Mouse (Mus musculus): ENCODE measurements around the gene Tle3. TPM values are rescaled to one million over a fixed set of nuclear protein-coding genes. Genes with fewer than 3 reads are reported as not detected.
A peak's percentile ranks its signal among the peaks of the same experiment; 100 is the strongest.

The Tle3 gene
- polyA plus RNA-seq, 1 experiment = 41.6 TPM

GRCm38 (mm10) chr9:61426493-61426892, 54.3 kb downstream of the Tle3 start:
- TF ChIP-seq CTCF (IDR thresholded peaks at IDR 0.05; ENCODE audit: low read depth, low read length) = no peak
- no peak overlapping the region for H3K27ac ChIP-seq (ENCODE audit: insufficient read depth, low read depth, low read length)
- H3K4me3 ChIP-seq (ENCODE audit: insufficient read depth, low read length) = no peak overlapping the region

DNA sequence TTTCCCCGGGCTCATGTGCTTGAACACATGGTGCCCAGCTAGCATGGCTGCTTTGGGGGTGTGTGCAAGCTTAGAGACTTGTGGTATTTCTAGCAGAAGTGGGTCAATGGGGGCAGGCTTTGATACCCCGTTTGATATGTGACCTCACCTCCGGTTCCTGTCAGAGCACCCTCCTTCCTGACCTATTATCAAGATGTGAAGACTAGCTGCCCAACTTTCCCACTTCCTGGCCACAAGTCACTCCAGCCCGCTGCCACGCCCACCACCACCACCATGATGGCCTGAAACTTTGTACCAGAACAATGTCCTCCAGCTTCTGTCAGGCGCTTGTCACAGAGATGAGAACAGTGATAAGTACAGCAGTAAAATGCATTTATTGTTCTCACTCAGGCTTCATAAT, 54.9 kb downstream of the Tle3 start:
- TF ChIP-seq POLR2A (IDR thresholded peaks at IDR 0.05; ENCODE audit: borderline replicate concordance, low read depth, low read length) (no peak), CTCF (IDR thresholded peaks at IDR 0.05; ENCODE audit: low read depth, low read length) (no peak)
- no peak overlapping the region for H3K27ac ChIP-seq (ENCODE audit: insufficient read depth, low read depth, low read length)
- no peak overlapping the region for H3K4me3 ChIP-seq (ENCODE audit: insufficient read depth, low read length)
- peaks cover 25% of the 10 kb centered on the region for H3K4me1 ChIP-seq (ENCODE audit: control insufficient read depth, insufficient read depth, low read length)

More at GRCm38 (mm10) chr9:61426493-61426892, 54.3 kb downstream of the Tle3 start:
- peaks cover 21% of the 10 kb centered on the region for H3K4me1 ChIP-seq (ENCODE audit: control insufficient read depth, insufficient read depth, low read length)

GRCm38 (mm10) chr9:61427901-61428300, 55.7 kb downstream of the Tle3 start:
- Histone ChIP-seq H3K4me1 (ENCODE audit: control insufficient read depth, insufficient read depth, low read length) (peaks cover 34% of the 10 kb centered on the region), H3K27ac (ENCODE audit: insufficient read depth, low read depth, low read length) (no peak overlapping the region), H3K4me3 (ENCODE audit: insufficient read depth, low read length) (no peak overlapping the region)
- TF ChIP-seq POLR2A (IDR thresholded peaks at IDR 0.05; ENCODE audit: borderline replicate concordance, low read depth, low read length) = no peak

- Histone ChIP-seq H3K4me1 (ENCODE audit: control insufficient read depth, insufficient read depth, low read length) (peaks cover 59% of the 10 kb centered on the region), H3K27ac (ENCODE audit: insufficient read depth, low read depth, low read length) (no peak overlapping the region), H3K4me3 (ENCODE audit: insufficient read depth, low read length) (no peak overlapping the region)
- TF ChIP-seq CTCF (IDR thresholded peaks at IDR 0.05; ENCODE audit: low read depth, low read length) (no peak), POLR2A (IDR thresholded peaks at IDR 0.05; ENCODE audit: borderline replicate concordance, low read depth, low read length) (no peak)
Measured at GRCm38 (mm10) chr9:61431830-61432229, 59.7 kb downstream of the Tle3 start.

GRCm38 (mm10) chr9:61433206-61433605, 61.0 kb downstream of the Tle3 start:
- Histone ChIP-seq H3K27ac (ENCODE audit: insufficient read depth, low read depth, low read length) (no peak overlapping the region), H3K4me3 (ENCODE audit: insufficient read depth, low read length) (no peak overlapping the region), H3K4me1 (ENCODE audit: control insufficient read depth, insufficient read depth, low read length) (peaks cover 59% of the 10 kb centered on the region)
- TF ChIP-seq POLR2A (IDR thresholded peaks at IDR 0.05; ENCODE audit: borderline replicate concordance, low read depth, low read length) = no peak

- TF ChIP-seq CTCF (IDR thresholded peaks at IDR 0.05; ENCODE audit: low read depth, low read length) (no peak), POLR2A (IDR thresholded peaks at IDR 0.05; ENCODE audit: borderline replicate concordance, low read depth, low read length) (no peak)
- H3K4me1 ChIP-seq (ENCODE audit: control insufficient read depth, insufficient read depth, low read length) = peaks cover 59% of the 10 kb centered on the region
- H3K4me3 ChIP-seq (ENCODE audit: insufficient read depth, low read length) = no peak overlapping the region
- H3K27ac ChIP-seq (ENCODE audit: insufficient read depth, low read depth, low read length) = peak overlapping the region; percentile 97
Measured at GRCm38 (mm10) chr9:61434062-61434461, 61.9 kb downstream of the Tle3 start.

DNA sequence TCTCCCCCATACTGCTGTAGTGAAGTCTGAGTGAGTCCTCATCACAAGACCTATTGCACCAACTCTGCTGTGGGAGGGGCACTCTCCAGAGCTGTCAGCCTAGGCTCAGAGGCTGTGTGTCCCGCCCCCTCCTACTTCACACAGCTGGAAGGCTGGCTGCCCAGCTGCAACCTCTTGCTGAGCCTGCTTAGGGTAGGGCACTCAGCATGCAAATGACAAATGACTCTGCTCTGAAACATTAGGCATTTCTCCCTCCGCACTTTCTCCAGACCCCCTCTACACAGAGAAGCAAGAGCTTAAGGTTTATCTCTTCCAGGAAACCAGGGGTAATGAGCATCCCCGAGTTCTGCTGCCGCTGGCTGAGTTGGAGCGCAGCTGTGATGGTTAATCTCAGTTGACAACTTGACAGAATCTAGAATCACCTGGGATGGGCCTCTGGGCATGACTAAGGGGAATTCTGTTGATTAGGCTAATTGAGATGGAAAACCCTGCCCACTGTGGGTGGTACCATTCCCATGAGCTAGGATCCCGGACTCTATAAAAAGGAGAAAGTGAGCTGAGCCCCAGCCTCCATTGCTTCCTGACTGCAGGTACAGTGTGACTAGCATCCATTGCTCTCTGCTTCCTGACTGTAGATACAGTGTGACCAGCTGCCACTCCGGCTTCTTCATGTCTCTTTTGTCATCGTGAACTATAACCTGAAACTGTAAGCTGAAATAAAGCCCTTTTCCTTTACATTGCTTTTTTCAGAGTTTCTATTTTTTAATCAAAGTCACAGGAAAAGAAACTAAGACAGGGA, 63.2 kb downstream of the Tle3 start:
- Histone ChIP-seq H3K4me1 (ENCODE audit: control insufficient read depth, insufficient read depth, low read length) (peaks cover 55% of the 10 kb centered on the region), H3K27ac (ENCODE audit: insufficient read depth, low read depth, low read length) (peak overlapping the region; percentile 97), H3K4me3 (ENCODE audit: insufficient read depth, low read length) (no peak overlapping the region)
- no peak for TF ChIP-seq CTCF (IDR thresholded peaks at IDR 0.05; ENCODE audit: low read depth, low read length)
- TF ChIP-seq POLR2A (IDR thresholded peaks at IDR 0.05; ENCODE audit: borderline replicate concordance, low read depth, low read length) = no peak

- no peak for TF ChIP-seq POLR2A (IDR thresholded peaks at IDR 0.05; ENCODE audit: borderline replicate concordance, low read depth, low read length)
- TF ChIP-seq CTCF (IDR thresholded peaks at IDR 0.05; ENCODE audit: low read depth, low read length) = no peak
- H3K4me1 ChIP-seq (ENCODE audit: control insufficient read depth, insufficient read depth, low read length) = peaks cover 49% of the 10 kb centered on the region
Measured at GRCm38 (mm10) chr9:61436104-61436503, 63.9 kb downstream of the Tle3 start.

GRCm38 (mm10) chr9:61436761-61437160, 64.6 kb downstream of the Tle3 start:
- TF ChIP-seq CTCF (IDR thresholded peaks at IDR 0.05; ENCODE audit: low read depth, low read length) (no peak), POLR2A (IDR thresholded peaks at IDR 0.05; ENCODE audit: borderline replicate concordance, low read depth, low read length) (no peak)
- H3K27ac ChIP-seq (ENCODE audit: insufficient read depth, low read depth, low read length) = no peak overlapping the region
- no peak overlapping the region for H3K4me3 ChIP-seq (ENCODE audit: insufficient read depth, low read length)
- H3K4me1 ChIP-seq (ENCODE audit: control insufficient read depth, insufficient read depth, low read length) = peaks cover 44% of the 10 kb centered on the region

More at GRCm38 (mm10) chr9:61436104-61436503, 63.9 kb downstream of the Tle3 start:
- Histone ChIP-seq H3K4me3 (ENCODE audit: insufficient read depth, low read length) (no peak overlapping the region), H3K27ac (ENCODE audit: insufficient read depth, low read depth, low read length) (peak overlapping the region; percentile 78)

GRCm38 (mm10) chr9:61439092-61439491, 66.9 kb downstream of the Tle3 start:
- H3K27ac ChIP-seq (ENCODE audit: insufficient read depth, low read depth, low read length) = no peak overlapping the region
- no peak overlapping the region for H3K4me3 ChIP-seq (ENCODE audit: insufficient read depth, low read length)
- H3K4me1 ChIP-seq (ENCODE audit: control insufficient read depth, insufficient read depth, low read length) = peaks cover 22% of the 10 kb centered on the region
- TF ChIP-seq POLR2A (IDR thresholded peaks at IDR 0.05; ENCODE audit: borderline replicate concordance, low read depth, low read length) = no peak
- no peak for TF ChIP-seq CTCF (IDR thresholded peaks at IDR 0.05; ENCODE audit: low read depth, low read length)

Data from bone marrow macrophage, adult 2 months (primary cell).